In the genomic region with DNA sequence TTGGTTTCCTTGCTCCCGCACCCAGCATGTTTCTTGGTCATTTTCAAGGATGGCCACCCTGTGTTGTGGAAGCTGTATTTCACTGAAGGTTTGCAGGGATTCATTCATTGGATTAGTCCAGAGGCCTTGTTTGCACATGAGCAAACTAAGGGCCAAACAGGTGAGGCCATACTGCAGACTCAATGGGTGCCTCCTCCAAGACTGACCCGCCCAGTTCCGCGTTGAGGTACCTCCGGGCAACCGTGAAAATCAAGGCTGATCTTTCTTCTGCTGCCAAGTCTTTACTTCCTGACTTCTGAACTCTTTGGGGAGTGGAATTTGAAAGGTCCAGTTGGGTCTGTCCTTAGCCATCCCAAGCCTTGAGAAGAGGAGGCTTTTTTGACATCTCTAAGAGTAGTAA, we compare ENCODE assay signal across 16 mouse cellular contexts. TPM values are rescaled to one million over a fixed set of nuclear protein-coding genes. Genes with fewer than 3 reads are reported as not detected.
DNase-seq lines count a peak whose midpoint lies in the region; ATAC-seq and TF ChIP-seq lines count a peak whose summit lies in the region.
"Had no signal": no experiment of that assay in that cellular context is flagged by ENCODE, and none has a peak within 500 bp of the region (broad histone marks: within the 10 kb centered on the region; RNA-seq: fewer than 3 reads in every experiment).

No protein-coding gene starts in this region.

- H3K9ac ChIP-seq in heart, embryonic 12.5 days: no peak overlapping the region
- H3K9ac ChIP-seq in lung, embryonic 14.5 days: no peak overlapping the region
- H3K9ac ChIP-seq in intestine, postnatal 0 days (ENCODE audit: low read depth, low read length): no peak overlapping the region
- H3K9ac ChIP-seq in neural tube, embryonic 13.5 days: no peak overlapping the region
- H3K9ac ChIP-seq: forebrain, embryonic 12.5 days; limb, embryonic 12.5 days had no signal

- ATAC-seq in heart, embryonic 12.5 days (ENCODE audit: insufficient number of reproducible peaks, low FRiP score): no peak
- ATAC-seq in lung, embryonic 14.5 days (ENCODE audit: insufficient read depth): no peak
- ATAC-seq in intestine, postnatal 0 days: peak; percentile 63
- ATAC-seq in neural tube, embryonic 13.5 days (ENCODE audit: low read depth): no peak

- no peak for TF ChIP-seq CTCF in lung, embryonic 14.5 days (IDR thresholded peaks at IDR 0.05; ENCODE audit: low read depth)
- TF ChIP-seq CTCF in intestine, postnatal 0 days (IDR thresholded peaks at IDR 0.05; ENCODE audit: low read depth): no peak
- TF ChIP-seq CTCF in cerebellum, adult 2 months (IDR thresholded peaks at IDR 0.05; ENCODE audit: borderline replicate concordance, insufficient read depth, low read depth, low read length): no peak

- H3K4me1 ChIP-seq in heart, embryonic 12.5 days (replicated peaks): peaks cover 82% of the 10 kb centered on the region
- peaks cover 41% of the 10 kb centered on the region for H3K4me1 ChIP-seq in lung, embryonic 14.5 days (ENCODE audit: insufficient read depth)
- peaks cover 26% of the 10 kb centered on the region for H3K4me1 ChIP-seq in intestine, postnatal 0 days (replicated peaks; ENCODE audit: control insufficient read depth, insufficient read depth, low read length)
- H3K4me1 ChIP-seq in neural tube, embryonic 13.5 days (replicated peaks): peaks cover 84% of the 10 kb centered on the region
- H3K4me1 ChIP-seq in cerebellum, adult 2 months (ENCODE audit: control insufficient read depth, insufficient read depth, low read length): peaks cover 26% of the 10 kb centered on the region

- peak overlapping the region; percentile 79; the same call in 1 of the 2 replicates for H3K27ac ChIP-seq in heart, embryonic 12.5 days (ENCODE audit: poor library complexity, severe bottlenecking)
- peak overlapping the region; percentile 84 for H3K27ac ChIP-seq in lung, embryonic 14.5 days (ENCODE audit: low read depth)
- H3K27ac ChIP-seq in intestine, postnatal 0 days (ENCODE audit: low read depth, low read length): peak overlapping the region; percentile 46; the same call in 1 of the 2 replicates
- peak overlapping the region; percentile 55; the same call in 1 of the 2 replicates for H3K27ac ChIP-seq in neural tube, embryonic 13.5 days (replicated peaks)
- no peak overlapping the region for H3K27ac ChIP-seq in cerebellum, adult 2 months (ENCODE audit: insufficient read depth, low read length)
- H3K27ac ChIP-seq: forebrain, embryonic 12.5 days; limb, embryonic 12.5 days had no signal

- H3K4me3 ChIP-seq in heart, embryonic 12.5 days: no peak overlapping the region
- no peak overlapping the region for H3K4me3 ChIP-seq in lung, embryonic 14.5 days (ENCODE audit: low read depth, low read length)
- no peak overlapping the region for H3K4me3 ChIP-seq in intestine, postnatal 0 days (ENCODE audit: low read depth, low read length)
- no peak overlapping the region for H3K4me3 ChIP-seq in neural tube, embryonic 13.5 days
- no peak overlapping the region for H3K4me3 ChIP-seq in cerebellum, adult 2 months (replicated peaks; ENCODE audit: insufficient read depth, low read depth, low read length)
- H3K4me3 ChIP-seq: forebrain, embryonic 12.5 days; limb, embryonic 12.5 days had no signal

- H3K9me3 ChIP-seq in heart, embryonic 12.5 days (replicated peaks): no peaks in the 10 kb centered on the region
- H3K9me3 ChIP-seq in lung, embryonic 14.5 days (ENCODE audit: low read depth, low read length): no peaks in the 10 kb centered on the region
- H3K9me3 ChIP-seq in intestine, postnatal 0 days (ENCODE audit: control insufficient read depth): no peaks in the 10 kb centered on the region
- H3K9me3 ChIP-seq in neural tube, embryonic 13.5 days: no peaks in the 10 kb centered on the region
- H3K9me3 ChIP-seq: forebrain, embryonic 12.5 days; limb, embryonic 12.5 days had no signal

- H3K36me3 ChIP-seq in heart, embryonic 12.5 days: peaks cover 5% of the 10 kb centered on the region; the same call in 1 of the 2 replicates
- no peaks in the 10 kb centered on the region for H3K36me3 ChIP-seq in lung, embryonic 14.5 days (ENCODE audit: insufficient read depth)
- H3K36me3 ChIP-seq in intestine, postnatal 0 days (ENCODE audit: control insufficient read depth, insufficient read depth): 0 out of 2 replicates have a peak, but pooled peaks cover 2% of the 10 kb centered on the region
- H3K36me3 ChIP-seq in neural tube, embryonic 13.5 days: no peaks in the 10 kb centered on the region
- H3K36me3 ChIP-seq: limb, embryonic 12.5 days had no signal

- WGBS in heart, embryonic 12.5 days: 81% methylated on average over 6 of the region's 6 CpGs
- WGBS in lung, embryonic 14.5 days: 66% methylated on average over 6 of the region's 6 CpGs
- WGBS in intestine, postnatal 0 days: 42% methylated on average over 6 of the region's 6 CpGs
- WGBS in neural tube, embryonic 13.5 days: 85% methylated on average over 6 of the region's 6 CpGs
- 88% methylated on average over 6 of the region's 6 CpGs for WGBS in cerebellum, adult 2 months

- no peak for TF ChIP-seq POLR2A in cerebellum, adult 2 months (IDR thresholded peaks at IDR 0.05; ENCODE audit: borderline replicate concordance, insufficient read depth, low read length)

- no peak for DNase-seq in heart, postnatal 4 days
- DNase-seq in lung, embryonic 14.5 days: no peak
- DNase-seq in lung, postnatal 14 days: no peak
- DNase-seq in adrenal gland, postnatal 25 days: no peak
- no peak for DNase-seq in cerebellum, adult 2 months
- DNase-seq: gastrocnemius, postnatal 14 days; layer of hippocampus, adult 9-11 months; retina, postnatal 1 day; thymus, postnatal 4 days had no signal

- H3K4me2 ChIP-seq in heart, embryonic 12.5 days: peak overlapping the region; percentile 22; the same call in 1 of the 2 replicates
- H3K4me2 ChIP-seq in lung, embryonic 14.5 days: no peak overlapping the region
- peak overlapping the region; percentile 43 for H3K4me2 ChIP-seq in intestine, postnatal 0 days (replicated peaks; ENCODE audit: low read depth)
- H3K4me2 ChIP-seq in neural tube, embryonic 13.5 days: no peak overlapping the region
- H3K4me2 ChIP-seq: forebrain, embryonic 12.5 days had no signal

- no peaks in the 10 kb centered on the region for H3K27me3 ChIP-seq in heart, embryonic 12.5 days (replicated peaks)
- no peaks in the 10 kb centered on the region for H3K27me3 ChIP-seq in lung, embryonic 14.5 days (ENCODE audit: insufficient read depth, low read length)
- H3K27me3 ChIP-seq in intestine, postnatal 0 days (replicated peaks; ENCODE audit: control insufficient read depth, insufficient read depth, low read length): no peaks in the 10 kb centered on the region
- no peaks in the 10 kb centered on the region for H3K27me3 ChIP-seq in neural tube, embryonic 13.5 days
- no peaks in the 10 kb centered on the region for H3K27me3 ChIP-seq in cerebellum, adult 2 months (ENCODE audit: control insufficient read depth, insufficient read depth, low read length)

RNA-seq across cellular contexts. Expression of gene Golt1a, which starts 55.4 kb away (rescaled TPM):
- polyA plus RNA-seq in heart, embryonic 12.5 days (2016; fragmentation: Nextera tagmentation; extraction: Ambion mirVana): not detected in 2 replicates
- total RNA-seq in heart, postnatal 4 days (2021): not detected
- polyA plus RNA-seq in lung, embryonic 14.5 days (2014; fragmentation: Nextera tagmentation; extraction: Ambion mirVana): 0.55 and 1.1 TPM in 2 replicates
- 164 and 187 TPM in 2 replicates for polyA plus RNA-seq in intestine, postnatal 0 days (2015; fragmentation: Nextera tagmentation; extraction: Ambion mirVana)
- not detected in 2 replicates for polyA plus RNA-seq in neural tube, embryonic 13.5 days (2015; fragmentation: Nextera tagmentation; extraction: Ambion mirVana)
- 0.43 and 1.0 TPM in 2 replicates for total RNA-seq in adrenal gland, postnatal 25 days (2021)
- polyA plus RNA-seq in cerebellum, adult 2 months (2012; rRNA removed): not detected in 2 replicates
- total RNA-seq: gastrocnemius, postnatal 14 days; megakaryocyte-erythroid progenitor cell, adult 5-6 weeks had no signal
- polyA plus RNA-seq: C2C12; forebrain, embryonic 12.5 days; limb, embryonic 12.5 days had no signal

Comparison
In these comparisons a context has a peak if more than half of its experiments do, and no peak if none do; other contexts are left out.
1. H3K4me2 ChIP-seq: peak in heart, embryonic 12.5 days (single experiment) and intestine, postnatal 0 days (single experiment); none in lung, embryonic 14.5 days (single experiment) and neural tube, embryonic 13.5 days (single experiment).
2. RNA of gene Golt1a, which starts 55.4 kb away (polyA plus RNA-seq): 164 to 187 TPM in intestine, postnatal 0 days; 0.55 to 1.1 TPM in lung, embryonic 14.5 days, not detected in heart, embryonic 12.5 days, not detected in neural tube, embryonic 13.5 days and not detected in cerebellum, adult 2 months; every median in the first group is over 10 times any median in the second.